Mouse (Mus musculus) hematopoietic stem cell, adult 5-6 weeks (primary cell): ENCODE measurements around the gene Tbc1d10c. TPM values are rescaled to one million over a fixed set of nuclear protein-coding genes. Genes with fewer than 3 reads are reported as not detected.
"Not testable (repeated sequence)": the region's sequence is repeated elsewhere in the genome, so short reads cannot be mapped to it uniquely, and the experiment has no call there.

Experiments used
- ATAC-seq, 2 experiments: fragments of 125-278 bp in 1 of 2; replicated peaks in 1 of 2; 2 replicates each; pipeline ENCODE4 v1.8.0; 2016 to 2017; ENCODE audit warnings: inconsistent platforms in 2 of 2, mild to moderate bottlenecking in 2 of 2, moderate number of reproducible peaks in 2 of 2, low read depth in 1 of 2, moderate TSS enrichment in 1 of 2; ENCODE audit not compliant: low FRiP score in 2 of 2, poor library complexity in 2 of 2, severe bottlenecking in 2 of 2, insufficient read depth in 1 of 2, low TSS enrichment in 1 of 2
- total RNA-seq: library from RNA; stranded (forward); fragments of 172-1452, 232-1000 nt; gene quantifications from 2 replicates; pipeline ENCODE4 v1.2.3, GENCODE M21; 2017

The Tbc1d10c gene
- total RNA-seq, 1 experiment from 2014 or later: 59.8 TPM

DNA sequence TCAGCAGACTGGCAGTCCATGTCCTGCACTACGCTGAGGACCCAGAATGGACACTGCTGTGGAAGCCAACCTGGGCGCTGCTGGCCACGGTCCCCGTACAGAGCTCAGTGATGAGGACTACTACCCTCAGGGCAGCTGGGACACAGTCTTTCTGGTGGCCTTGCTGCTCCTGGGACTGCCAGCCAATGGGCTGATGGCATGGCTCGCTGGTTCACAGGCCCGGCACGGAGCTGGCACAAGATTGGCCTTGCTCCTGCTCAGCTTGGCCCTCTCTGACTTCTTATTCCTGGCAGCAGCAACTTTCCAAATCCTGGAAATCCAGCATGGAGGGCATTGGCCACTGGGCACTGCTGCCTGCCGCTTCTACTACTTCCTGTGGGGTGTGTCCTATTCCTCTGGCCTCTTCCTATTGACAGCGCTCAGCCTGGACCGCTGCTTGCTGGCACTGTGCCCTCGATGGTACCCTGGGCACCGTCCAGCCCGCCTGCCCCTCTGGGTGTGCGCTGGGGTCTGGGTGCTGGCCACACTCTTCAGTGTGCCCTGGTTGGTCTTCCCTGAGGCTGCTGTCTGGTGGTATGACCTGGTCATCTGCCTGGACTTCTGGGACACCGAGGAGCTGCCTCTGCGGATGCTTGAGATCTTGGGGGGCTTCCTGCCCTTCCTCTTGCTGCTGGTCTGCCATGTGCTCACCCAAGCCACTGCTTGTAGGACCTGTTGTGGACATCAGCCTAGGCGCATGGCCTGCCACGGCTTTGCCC lies 48.5 kb downstream of the Tbc1d10c start:
- ATAC-seq: no peak

DNA sequence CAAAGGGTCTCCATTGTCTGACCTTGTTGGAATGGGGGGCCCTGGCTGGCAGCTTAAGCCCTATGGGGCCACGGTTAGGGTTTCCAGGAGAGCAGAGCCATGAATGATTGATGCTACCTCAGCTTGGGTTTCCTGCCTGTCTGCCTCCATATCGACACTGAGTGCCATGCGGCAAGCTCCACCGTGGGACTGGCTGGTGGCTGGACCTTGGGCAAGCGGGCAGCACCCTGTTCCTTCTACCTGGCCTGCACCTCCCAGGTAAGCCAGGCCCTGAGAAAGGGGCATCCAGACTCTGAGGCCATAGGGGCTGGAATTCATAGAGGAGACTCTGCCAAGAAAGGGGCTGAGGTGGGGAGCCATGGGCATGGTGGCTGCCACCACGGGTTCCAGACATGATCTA lies 50.9 kb downstream of the Tbc1d10c start:
- no peak for ATAC-seq

DNA sequence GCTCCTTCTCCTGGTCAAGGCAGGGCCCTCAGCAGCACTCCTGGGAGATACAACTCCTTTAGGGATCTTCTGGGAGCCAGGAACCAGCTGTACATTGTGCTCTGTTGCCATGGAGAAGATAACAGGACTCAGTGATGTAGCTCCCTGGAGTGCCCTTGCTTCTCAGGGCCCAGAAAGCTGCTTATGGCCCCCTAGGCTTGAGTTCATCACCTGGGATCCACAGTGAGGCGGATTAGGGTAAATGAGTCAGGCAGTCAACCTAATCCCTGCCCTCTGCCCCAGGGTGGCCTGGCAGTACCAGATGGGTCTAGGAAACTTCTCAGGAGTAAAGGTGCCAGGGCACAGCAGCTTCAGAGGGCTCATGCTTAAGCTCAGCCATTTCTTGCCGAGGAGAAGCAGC lies 51.6 kb downstream of the Tbc1d10c start, which contains the start of gene Gpr152:
TSS of gene Gpr152 (plus strand) at position 342 of the 400 bp plus-strand sequence.
- ATAC-seq: no peak

DNA sequence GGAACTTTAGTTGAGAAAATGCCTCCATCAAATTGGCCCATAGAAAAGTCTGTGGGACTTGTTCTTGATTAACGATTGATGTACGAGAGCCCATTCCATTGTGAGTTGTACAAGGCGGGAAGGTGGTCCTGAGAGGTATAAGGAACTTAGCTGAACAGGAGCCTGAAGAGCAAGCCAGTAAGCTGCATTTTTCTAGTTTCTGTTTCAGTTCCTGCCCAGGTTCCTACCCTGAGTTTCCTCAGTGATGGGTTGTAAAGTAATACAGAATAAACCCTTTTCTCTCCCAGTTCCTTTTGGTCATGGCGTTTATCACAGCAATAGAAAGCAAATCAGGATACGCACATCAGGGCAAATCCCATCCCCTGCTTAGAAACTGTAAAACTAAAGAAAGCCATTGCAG lies 53.2 kb downstream of the Tbc1d10c start:
- peak in 1 of 2 experiments; percentile 34; a peak in 1 of 4 replicates for ATAC-seq

DNA sequence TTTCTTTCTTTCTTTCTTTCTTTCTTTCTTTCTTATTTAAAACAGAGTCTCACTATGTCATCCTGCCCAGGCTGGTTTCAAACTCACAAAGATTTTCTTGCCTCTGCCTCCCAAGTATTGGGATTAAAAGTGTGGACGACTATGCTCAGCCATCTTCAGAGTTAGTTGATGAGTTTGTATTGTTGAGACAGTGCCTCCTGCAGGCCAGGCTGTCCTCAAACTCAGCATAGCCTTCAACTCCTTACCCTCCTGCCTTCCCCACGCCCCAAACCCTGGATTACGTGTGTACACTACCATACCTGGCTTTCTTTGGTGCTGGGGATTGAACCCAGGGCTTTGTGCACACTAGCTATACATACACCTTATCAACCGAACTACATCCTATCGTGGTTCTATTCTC lies 54.6 kb downstream of the Tbc1d10c start:
- ATAC-seq: no peak

DNA sequence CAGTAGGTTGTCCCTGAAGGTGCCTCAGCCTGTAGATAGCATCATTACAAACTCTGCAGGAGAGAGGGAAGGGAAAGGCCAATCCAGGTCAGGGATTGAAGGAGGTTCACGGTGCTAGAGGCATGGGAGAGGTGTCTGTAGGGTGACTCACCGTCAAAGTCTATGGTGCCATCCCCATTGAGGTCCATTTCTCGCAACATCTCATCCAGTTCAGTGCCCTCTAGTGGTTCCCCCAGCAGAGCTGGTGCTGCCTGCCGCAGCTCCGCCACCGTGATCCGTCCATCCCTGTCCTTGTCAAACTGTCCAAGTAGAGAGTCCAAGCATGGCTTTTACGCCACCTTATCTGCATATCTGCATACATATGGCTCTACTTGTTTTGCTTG lies 55.1 kb downstream of the Tbc1d10c start:
- ATAC-seq: peak; percentile 39 to 47; a peak in 2 of 4 replicates

DNA sequence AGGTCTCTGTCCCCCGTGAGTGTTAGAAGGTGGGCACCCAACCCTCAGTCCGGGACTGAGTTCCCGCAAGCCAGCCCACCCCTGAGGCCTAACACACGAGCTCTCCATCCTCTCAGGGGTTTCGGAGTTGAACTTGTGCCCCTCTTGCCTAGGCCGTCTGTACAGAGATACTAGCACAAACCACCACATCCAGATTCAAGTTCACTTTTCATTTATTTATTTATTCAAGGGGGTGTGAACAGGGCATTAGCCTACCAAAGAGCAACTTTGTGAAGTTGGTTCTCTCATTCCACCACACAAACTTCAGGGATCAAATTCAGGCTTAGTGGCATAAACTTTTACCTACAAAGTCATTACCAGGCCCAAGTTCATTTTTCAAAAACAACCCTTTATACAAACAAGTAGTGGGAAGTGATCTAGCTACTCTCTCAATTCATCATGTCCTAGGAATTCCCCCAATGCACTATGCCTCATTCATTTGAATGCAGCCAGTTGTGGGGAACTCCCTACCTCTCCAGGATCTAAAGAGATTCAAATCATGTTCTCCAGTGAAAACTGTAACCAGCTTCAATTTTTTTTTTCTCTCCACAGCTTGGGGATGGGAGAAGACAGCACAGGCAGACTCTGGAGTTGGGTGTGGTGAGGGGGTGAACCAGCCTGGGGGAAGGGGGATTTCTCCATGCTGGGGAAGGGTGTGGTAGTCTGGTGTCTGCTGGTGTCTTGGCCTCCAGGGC lies 55.7 kb downstream of the Tbc1d10c start:
- ATAC-seq: not testable (repeated sequence)

DNA sequence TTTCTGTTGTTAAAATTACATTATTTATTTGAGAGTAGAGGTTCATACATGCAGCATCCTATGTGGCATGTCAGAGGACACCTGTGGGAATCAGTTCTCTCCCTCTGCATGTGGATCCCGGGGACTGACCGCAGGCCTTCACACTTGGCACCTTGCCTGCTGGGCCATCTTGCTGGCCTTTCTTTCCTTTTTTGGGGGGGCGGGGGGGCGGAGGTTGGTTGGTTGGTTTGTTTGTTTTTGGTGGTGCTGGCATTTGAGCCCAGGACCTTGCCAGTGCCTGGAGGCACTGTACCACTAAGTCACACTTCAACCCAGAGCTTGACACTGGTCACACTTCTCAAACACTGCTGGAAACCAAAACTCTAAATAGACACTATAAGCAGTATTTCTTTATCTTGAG lies 56.7 kb downstream of the Tbc1d10c start:
- no peak for ATAC-seq

Other genes starting within 250 kb of the Tbc1d10c start
- 0.31 TPM in 1 of 2 replicates, not detected in the other for gene Aldh3b3, start 232.6 kb downstream of the Tbc1d10c start, total RNA-seq
- gene Aldh3b2, start 219.0 kb downstream of the Tbc1d10c start, total RNA-seq: 0.56 TPM in 1 of 2 replicates, not detected in the other
- 6.8 and 8.4 TPM in 2 replicates for gene Acy3, start 204.7 kb downstream of the Tbc1d10c start, total RNA-seq
- gene Tbx10, start 198.5 kb downstream of the Tbc1d10c start, total RNA-seq: not detected in 2 replicates
- 4.5 and 13.5 TPM in 2 replicates for gene Nudt8, start 190.7 kb downstream of the Tbc1d10c start, total RNA-seq
- 1.8 and 2.3 TPM in 2 replicates for gene Gm49405, start 190.7 kb downstream of the Tbc1d10c start, total RNA-seq
- 1.5 and 1.9 TPM in 2 replicates for gene Doc2g, start 188.0 kb downstream of the Tbc1d10c start, total RNA-seq
- 142 and 166 TPM in 2 replicates for gene Ndufv1, start 178.5 kb downstream of the Tbc1d10c start, total RNA-seq
- 62.7 and 72.5 TPM in 2 replicates for gene Gstp1, start 153.3 kb downstream of the Tbc1d10c start, total RNA-seq
- not detected in 2 replicates for gene Gstp2, start 145.3 kb downstream of the Tbc1d10c start, total RNA-seq
- 1.4 and 13.2 TPM in 2 replicates for gene Gstp3, start 131.7 kb downstream of the Tbc1d10c start, total RNA-seq
- not detected in 2 replicates for gene Cabp2, start 109.7 kb downstream of the Tbc1d10c start, total RNA-seq
- 13.3 and 18.8 TPM in 2 replicates for gene Cdk2ap2, start 94.1 kb downstream of the Tbc1d10c start, total RNA-seq
- 20.0 and 22.4 TPM in 2 replicates for gene Pitpnm1, start 91.3 kb downstream of the Tbc1d10c start, total RNA-seq
- 60.3 and 78.0 TPM in 2 replicates for gene Aip, start 65.4 kb downstream of the Tbc1d10c start, total RNA-seq
- gene Gpr152, start 51.5 kb downstream of the Tbc1d10c start, total RNA-seq: not detected in 2 replicates
- gene Cabp4, start 47.3 kb downstream of the Tbc1d10c start, total RNA-seq: not detected in 2 replicates
- gene Coro1b, start 42.7 kb downstream of the Tbc1d10c start, total RNA-seq: 66.9 and 109 TPM in 2 replicates
- 229 and 295 TPM in 2 replicates for gene Ptprcap, start 37.7 kb downstream of the Tbc1d10c start, total RNA-seq
- 16.2 and 18.8 TPM in 2 replicates for gene Rps6kb2, start 27.9 kb downstream of the Tbc1d10c start, total RNA-seq
- gene Carns1, start 15.8 kb downstream of the Tbc1d10c start, total RNA-seq: 11.2 and 16.2 TPM in 2 replicates
- gene Ppp1ca, start 781 bp upstream of the Tbc1d10c start, total RNA-seq: 384 and 392 TPM in 2 replicates
- 16.4 and 17.3 TPM in 2 replicates for gene Rad9a, start 10.4 kb upstream of the Tbc1d10c start, total RNA-seq
- gene Clcf1, start 23.0 kb upstream of the Tbc1d10c start, total RNA-seq: 12.8 and 17.3 TPM in 2 replicates
- gene AC109138.7, start 23.1 kb upstream of the Tbc1d10c start, total RNA-seq: not detected in 2 replicates
- 61.0 and 88.8 TPM in 2 replicates for gene Pold4, start 40.6 kb upstream of the Tbc1d10c start, total RNA-seq
- gene Ssh3, start 77.9 kb upstream of the Tbc1d10c start, total RNA-seq: 23.2 and 32.7 TPM in 2 replicates
- gene Ankrd13d, start 91.9 kb upstream of the Tbc1d10c start, total RNA-seq: 6.0 and 6.6 TPM in 2 replicates
- gene Grk2, start 114.9 kb upstream of the Tbc1d10c start, total RNA-seq: 147 and 234 TPM in 2 replicates
- gene Kdm2a, start 207.0 kb upstream of the Tbc1d10c start, total RNA-seq: 95.0 and 119 TPM in 2 replicates
- 2.4 and 2.7 TPM in 2 replicates for gene Rhod, start 248.1 kb upstream of the Tbc1d10c start, total RNA-seq